Mouse (Mus musculus): ENCODE data around the gene Gadd45a. TPM values are rescaled to one million over a fixed set of nuclear protein-coding genes. Genes with fewer than 3 reads are reported as not detected.

Gadd45a gene
- polyA plus RNA-seq (2012; fragmentation: generic; extraction: Trizol): 10 to 100 TPM in 1 of 2 experiments, under 1 TPM in 1; 0.48 to 10.2 TPM

GRCm38 (mm10) chr6:67036837-67037628 is at the start of gene Gadd45a:
Gene Gadd45a (minus strand): TSS chr6:67037457.

Other genes with a start within 250 kb of the Gadd45a start
- not detected for gene Vmn1r39, start 226.8 kb downstream of the Gadd45a start, polyA plus RNA-seq (2012; fragmentation: generic; extraction: Trizol)
- gene Gng12, start 141.1 kb downstream of the Gadd45a start, polyA plus RNA-seq (2012; fragmentation: generic; extraction: Trizol): 10 to 100 TPM; 23.1 to 24.0 TPM
- 100 to 1,000 TPM in 1 of 2 experiments, 10 to 100 TPM in 1; 91.0 to 203 TPM for gene Serbp1, start 200.7 kb upstream of the Gadd45a start, polyA plus RNA-seq (2012; fragmentation: generic; extraction: Trizol)

Measured in C3H10T1/2 (cell line).